Mouse (Mus musculus): ENCODE data around the gene Terb1. TPM values are rescaled to one million over a fixed set of nuclear protein-coding genes. Genes with fewer than 3 reads are reported as not detected.
A peak's percentile ranks its signal among the peaks of the same experiment; 100 is the strongest.

Gene Terb1
- total and polyA plus RNA-seq, 2 experiments from 2014 or later: 0.43 to 0.44 TPM

GRCm38 (mm10) chr8:104540710-104541514 is 31.2 kb upstream of the Terb1 start:
- no peaks in the 10 kb centered on the region for H3K36me3 ChIP-seq (ENCODE audit: insufficient read depth)
- 2% methylated on average over 74 of the region's 76 CpGs for WGBS
- H3K4me2 ChIP-seq (ENCODE audit: low read depth): peak overlapping the region; percentile 96
- peak overlapping the region; percentile 52 for H3K4me3 ChIP-seq (ENCODE audit: low read depth, low read length)
- no peaks in the 10 kb centered on the region for H3K9me3 ChIP-seq (ENCODE audit: low read length)
- ATAC-seq (peak; percentile 67), DNase-seq (peak; percentile 26)
- H3K27ac ChIP-seq (ENCODE audit: low read depth, low read length): no peak overlapping the region
- peaks cover 9% of the 10 kb centered on the region; the same call in 1 of the 2 replicates for H3K4me1 ChIP-seq (ENCODE audit: insufficient read depth)
- TF ChIP-seq CTCF (IDR thresholded peaks at IDR 0.05; ENCODE audit: low read depth): no peak
- peak overlapping the region; percentile 23 for H3K9ac ChIP-seq
- peaks cover 27% of the 10 kb centered on the region for H3K27me3 ChIP-seq (ENCODE audit: insufficient read depth, low read length)

DNA sequence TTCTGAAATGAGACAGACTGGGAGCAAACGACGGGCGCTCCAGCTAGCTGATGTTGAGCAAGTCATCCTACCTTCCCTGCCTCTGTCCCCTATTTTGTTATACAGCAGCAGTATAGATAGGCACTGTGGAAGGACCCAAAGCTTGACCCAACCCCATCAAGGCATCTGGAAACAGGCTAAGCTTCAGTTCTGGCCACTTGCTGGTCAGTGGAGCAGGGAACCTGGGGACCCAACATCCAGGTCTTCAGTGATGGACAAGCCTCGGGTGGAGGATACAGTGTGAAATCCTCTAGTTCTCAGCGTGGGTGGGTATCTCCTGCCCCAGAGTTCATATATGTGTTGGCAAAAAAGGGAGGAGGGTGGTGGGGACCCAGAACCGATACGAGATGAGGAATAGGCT is 30.5 kb upstream of the Terb1 start:
- H3K27me3 ChIP-seq (ENCODE audit: insufficient read depth, low read length): peaks cover 27% of the 10 kb centered on the region
- peak overlapping the region; percentile 96 for H3K4me2 ChIP-seq (ENCODE audit: low read depth)
- H3K9me3 ChIP-seq (ENCODE audit: low read length): no peaks in the 10 kb centered on the region
- no peak overlapping the region for H3K27ac ChIP-seq (ENCODE audit: low read depth, low read length)
- H3K9ac ChIP-seq: no peak overlapping the region
- 40% methylated on average over 7 of the region's 7 CpGs for WGBS
- no peak for ATAC-seq
- H3K36me3 ChIP-seq (ENCODE audit: insufficient read depth): no peaks in the 10 kb centered on the region
- TF ChIP-seq CTCF (IDR thresholded peaks at IDR 0.05; ENCODE audit: low read depth): no peak
- no peak for DNase-seq
- peaks cover 9% of the 10 kb centered on the region; the same call in 1 of the 2 replicates for H3K4me1 ChIP-seq (ENCODE audit: insufficient read depth)
- H3K4me3 ChIP-seq (ENCODE audit: low read depth, low read length): peak overlapping the region; percentile 52

DNA sequence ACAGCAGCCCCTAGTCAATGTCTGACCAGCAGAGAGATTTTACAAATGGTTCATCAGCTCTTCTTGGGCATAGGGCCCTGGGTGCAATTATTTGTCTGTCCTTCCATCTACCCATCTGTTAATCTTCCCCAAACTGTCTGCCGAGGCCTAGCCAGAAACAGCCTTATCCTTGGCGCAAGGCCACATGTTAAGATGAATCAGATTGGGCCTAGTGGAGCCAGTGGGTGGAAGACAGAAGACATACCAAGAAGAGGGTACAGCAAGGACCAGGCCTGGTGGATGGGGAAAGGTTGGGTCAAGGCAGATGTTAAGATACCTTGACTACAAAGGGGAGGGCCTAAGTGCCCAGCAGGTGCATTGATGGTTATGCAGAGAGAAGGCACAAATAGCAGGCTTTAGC is 29.9 kb upstream of the Terb1 start:
- no peak for TF ChIP-seq CTCF (IDR thresholded peaks at IDR 0.05; ENCODE audit: low read depth)
- Histone ChIP-seq H3K9ac (no peak overlapping the region), H3K4me2 (ENCODE audit: low read depth) (no peak overlapping the region), H3K4me1 (ENCODE audit: insufficient read depth) (peaks cover 9% of the 10 kb centered on the region; the same call in 1 of the 2 replicates), H3K36me3 (ENCODE audit: insufficient read depth) (no peaks in the 10 kb centered on the region), H3K9me3 (ENCODE audit: low read length) (no peaks in the 10 kb centered on the region), H3K4me3 (ENCODE audit: low read depth, low read length) (no peak overlapping the region), H3K27me3 (ENCODE audit: insufficient read depth, low read length) (peaks cover 27% of the 10 kb centered on the region), H3K27ac (ENCODE audit: low read depth, low read length) (no peak overlapping the region)
- DNase-seq (no peak), ATAC-seq (no peak)
- 83% methylated on average over 2 of the region's 2 CpGs for WGBS

- H3K27ac ChIP-seq (ENCODE audit: low read depth, low read length): no peak overlapping the region
- peaks cover 9% of the 10 kb centered on the region; the same call in 1 of the 2 replicates for H3K4me1 ChIP-seq (ENCODE audit: insufficient read depth)
- DNase-seq (no peak), ATAC-seq (no peak)
- 84% methylated on average over 4 of the region's 4 CpGs for WGBS
- peaks cover 27% of the 10 kb centered on the region for H3K27me3 ChIP-seq (ENCODE audit: insufficient read depth, low read length)
- H3K4me2 ChIP-seq (ENCODE audit: low read depth): no peak overlapping the region
- no peaks in the 10 kb centered on the region for H3K9me3 ChIP-seq (ENCODE audit: low read length)
- no peaks in the 10 kb centered on the region for H3K36me3 ChIP-seq (ENCODE audit: insufficient read depth)
- no peak overlapping the region for H3K4me3 ChIP-seq (ENCODE audit: low read depth, low read length)
- H3K9ac ChIP-seq: no peak overlapping the region
- no peak for TF ChIP-seq CTCF (IDR thresholded peaks at IDR 0.05; ENCODE audit: low read depth)
These were observed 29.2 kb upstream of the Terb1 start for GRCm38 (mm10) chr8:104538896-104539295.

DNA sequence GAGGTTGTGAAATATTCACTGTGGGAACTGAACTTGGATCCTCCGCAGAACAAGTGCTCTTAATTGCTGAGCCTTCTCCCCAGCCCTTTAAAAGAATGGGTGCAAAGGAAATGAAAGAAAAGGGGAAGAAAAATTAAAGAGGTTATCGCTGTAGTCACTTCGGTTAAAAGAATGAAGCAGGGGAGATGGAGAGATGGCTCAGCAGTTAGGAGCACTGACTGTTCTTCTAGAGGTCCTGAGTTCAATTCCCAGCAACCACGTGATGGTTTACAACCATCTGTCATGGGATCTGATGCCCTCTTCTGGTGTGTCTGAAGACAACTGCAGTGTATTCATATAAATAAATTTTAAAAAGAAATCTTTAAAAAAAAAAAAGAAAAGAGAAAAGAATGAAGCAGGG is 26.3 kb upstream of the Terb1 start:
- Histone ChIP-seq H3K4me1 (ENCODE audit: insufficient read depth) (0 out of 2 replicates have a peak, but pooled peaks cover 10% of the 10 kb centered on the region), H3K27me3 (ENCODE audit: insufficient read depth, low read length) (peaks cover 10% of the 10 kb centered on the region), H3K36me3 (ENCODE audit: insufficient read depth) (no peaks in the 10 kb centered on the region), H3K27ac (ENCODE audit: low read depth, low read length) (no peak overlapping the region), H3K4me3 (ENCODE audit: low read depth, low read length) (no peak overlapping the region), H3K9ac (no peak overlapping the region), H3K9me3 (ENCODE audit: low read length) (no peaks in the 10 kb centered on the region), H3K4me2 (ENCODE audit: low read depth) (no peak overlapping the region)
- DNase-seq (no peak), ATAC-seq (no peak)
- no peak for TF ChIP-seq CTCF (IDR thresholded peaks at IDR 0.05; ENCODE audit: low read depth)
- 88% methylated on average over 4 of the region's 4 CpGs for WGBS

DNA sequence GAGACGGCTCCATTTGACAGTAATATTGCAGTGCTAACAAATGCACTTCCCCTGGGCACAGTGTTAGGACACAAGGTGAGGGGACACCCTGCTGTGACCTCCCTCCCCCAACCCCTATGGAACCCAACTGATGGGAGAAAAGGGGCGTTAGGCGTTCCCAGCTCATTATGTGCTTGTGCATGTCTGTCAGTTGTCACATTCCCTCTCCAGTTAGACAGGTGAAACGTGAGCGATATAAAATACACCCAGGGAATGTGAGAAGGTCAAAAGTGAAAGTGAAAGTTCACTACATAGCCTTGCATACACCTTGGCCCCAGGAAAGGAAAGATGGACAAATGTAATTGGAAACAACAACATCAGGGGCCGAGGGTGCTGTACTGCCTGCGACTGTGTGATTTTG is 25.7 kb upstream of the Terb1 start:
- DNase-seq (no peak), ATAC-seq (no peak)
- Histone ChIP-seq H3K27me3 (ENCODE audit: insufficient read depth, low read length) (peaks cover 3% of the 10 kb centered on the region), H3K9me3 (ENCODE audit: low read length) (no peaks in the 10 kb centered on the region), H3K4me1 (ENCODE audit: insufficient read depth) (0 out of 2 replicates have a peak, but pooled peaks cover 10% of the 10 kb centered on the region), H3K27ac (ENCODE audit: low read depth, low read length) (no peak overlapping the region), H3K36me3 (ENCODE audit: insufficient read depth) (no peaks in the 10 kb centered on the region), H3K9ac (no peak overlapping the region), H3K4me3 (ENCODE audit: low read depth, low read length) (no peak overlapping the region), H3K4me2 (ENCODE audit: low read depth) (peak overlapping the region; percentile 67)
- WGBS: 43% methylated on average over 7 of the region's 7 CpGs
- TF ChIP-seq CTCF (IDR thresholded peaks at IDR 0.05; ENCODE audit: low read depth): no peak

GRCm38 (mm10) chr8:104534779-104535141 is 25.1 kb upstream of the Terb1 start:
- no peak overlapping the region for H3K27ac ChIP-seq (ENCODE audit: low read depth, low read length)
- DNase-seq: no peak

More at GRCm38 (mm10) chr8:104534779-104535141, 25.1 kb upstream of the Terb1 start:
- peak; percentile 43 for ATAC-seq
- Histone ChIP-seq H3K27me3 (ENCODE audit: insufficient read depth, low read length) (no peaks in the 10 kb centered on the region; the same call in 1 of the 2 replicates), H3K9ac (peak overlapping the region; percentile 95), H3K4me3 (ENCODE audit: low read depth, low read length) (peak overlapping the region; percentile 83), H3K9me3 (ENCODE audit: low read length) (no peaks in the 10 kb centered on the region), H3K4me1 (ENCODE audit: insufficient read depth) (0 out of 2 replicates have a peak, but pooled peaks cover 10% of the 10 kb centered on the region), H3K4me2 (ENCODE audit: low read depth) (peak overlapping the region; percentile 67), H3K36me3 (ENCODE audit: insufficient read depth) (peaks cover 2% of the 10 kb centered on the region; the same call in 1 of the 2 replicates)
- no peak for TF ChIP-seq CTCF (IDR thresholded peaks at IDR 0.05; ENCODE audit: low read depth)
- WGBS: 7% methylated on average over 9 of the region's 9 CpGs

Data from forebrain, postnatal 0 days (tissue).